Mouse (Mus musculus): ENCODE results near the gene Stip1.

DNA sequence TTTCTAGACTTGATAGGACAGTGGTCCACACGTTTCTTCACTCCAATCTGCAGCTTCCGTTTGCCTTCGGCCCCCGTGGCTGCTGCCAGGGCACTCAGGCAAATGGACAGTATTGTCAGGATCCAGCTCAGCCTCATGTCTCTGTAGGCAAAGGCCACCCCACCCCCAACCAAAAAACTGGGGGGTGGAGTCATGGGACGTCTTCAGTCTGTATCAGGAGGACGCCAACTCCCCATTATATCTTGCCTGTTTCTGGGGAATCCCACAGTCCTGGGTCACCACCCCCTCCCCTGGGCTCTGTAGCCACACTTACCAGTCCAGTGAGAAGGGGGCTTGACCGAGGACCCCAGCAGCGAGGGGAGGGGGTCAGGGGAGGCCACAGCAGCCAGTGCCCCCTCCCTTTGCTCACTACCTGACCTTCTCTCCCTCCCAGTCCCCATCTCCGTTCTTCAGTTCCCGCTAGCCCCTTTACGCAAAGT is 60.7 kb downstream of the Stip1 start:
- TF ChIP-seq CTCF (IDR thresholded peaks at IDR 0.05) (no peak), EP300 (IDR thresholded peaks at IDR 0.05) (no peak)
